19 mouse cellular contexts compared by ENCODE assay signal in the genomic region with DNA sequence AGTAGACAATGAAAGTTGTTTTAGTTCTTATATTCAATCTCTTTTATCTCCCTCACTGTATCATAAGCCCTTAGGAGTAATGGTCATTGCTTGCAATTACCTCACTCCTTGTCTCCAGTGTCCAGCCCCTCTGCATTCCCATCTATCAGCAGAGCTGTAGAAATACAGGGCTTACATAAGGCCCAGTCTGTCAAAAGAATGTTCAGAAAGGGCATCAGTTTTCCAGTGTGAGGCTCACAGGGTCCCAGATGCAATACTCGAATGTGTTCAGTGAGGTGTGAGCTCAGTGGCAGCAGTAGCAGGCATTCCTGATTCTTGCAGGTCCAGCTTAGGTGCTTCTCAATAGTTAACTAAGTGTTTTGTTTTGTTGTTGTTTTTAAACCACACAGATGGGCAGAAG.
DNase-seq lines count a peak whose midpoint lies in the region; ATAC-seq and TF ChIP-seq lines count a peak whose summit lies in the region.
"Had no signal": no experiment of that assay in that cellular context is flagged by ENCODE, and none has a peak within 500 bp of the region (broad histone marks: within the 10 kb centered on the region; RNA-seq: fewer than 3 reads in every experiment).

No protein-coding gene starts in this region.

- H3ac ChIP-seq in myocyte (ENCODE audit: control insufficient read depth, insufficient read length) = no peak overlapping the region

- peaks cover 17% of the 10 kb centered on the region for H3K4me1 ChIP-seq in hindbrain, embryonic 12.5 days
- peaks cover 13% of the 10 kb centered on the region for H3K4me1 ChIP-seq in hindbrain, embryonic 14.5 days (replicated peaks; ENCODE audit: control insufficient read depth, insufficient read depth, low read length)
- H3K4me1 ChIP-seq: embryonic facial prominence, embryonic 15.5 days; intestine, embryonic 15.5 days had no signal

- no peak overlapping the region for H3K9ac ChIP-seq in hindbrain, embryonic 12.5 days
- no peak overlapping the region for H3K9ac ChIP-seq in hindbrain, embryonic 14.5 days
- H3K9ac ChIP-seq: embryonic facial prominence, embryonic 15.5 days; heart, embryonic 12.5 days; intestine, embryonic 15.5 days had no signal

- no peak overlapping the region for H3K4me3 ChIP-seq in hindbrain, embryonic 12.5 days
- no peak overlapping the region for H3K4me3 ChIP-seq in hindbrain, embryonic 14.5 days (replicated peaks; ENCODE audit: low read length)
- H3K4me3 ChIP-seq in myocyte = no peak overlapping the region
- H3K4me3 ChIP-seq: embryonic facial prominence, embryonic 15.5 days; erythroblast, embryonic 14.5 days; forebrain, embryonic 10.5 days; heart, embryonic 12.5 days; intestine, embryonic 15.5 days had no signal

- no peaks in the 10 kb centered on the region for H3K79me2 ChIP-seq in myocyte (ENCODE audit: control insufficient read depth, insufficient read depth)

- H3K27ac ChIP-seq in hindbrain, embryonic 12.5 days = 0 out of 2 replicates have a peak overlapping the region, but pooled peaks have one; percentile 40
- H3K27ac ChIP-seq in hindbrain, embryonic 14.5 days = no peak overlapping the region
- H3K27ac ChIP-seq: embryonic facial prominence, embryonic 15.5 days; forebrain, embryonic 10.5 days; intestine, embryonic 15.5 days had no signal

- DNase-seq in hindbrain, embryonic 14.5 days (ENCODE audit: low spot score) = no peak
- peak; percentile 66 for DNase-seq in Muller cell, postnatal 12 days (ENCODE audit: inconsistent ontology term)
- DNase-seq in retina, postnatal 7 days (ENCODE audit: low read depth, low spot score) = peak; percentile 5
- no peak for DNase-seq in ovary, postnatal 36 days (ENCODE audit: low spot score)
- DNase-seq: adrenal gland, postnatal 10 days; cerebellum, adult 18-20 months; cerebellum, adult 9-11 months; cerebellum, postnatal 36 days; gastrocnemius, postnatal 10 days; kidney, adult 18-20 months had no signal

- no peaks in the 10 kb centered on the region for H3K9me3 ChIP-seq in hindbrain, embryonic 12.5 days (replicated peaks)
- no peaks in the 10 kb centered on the region for H3K9me3 ChIP-seq in hindbrain, embryonic 14.5 days (ENCODE audit: control insufficient read depth, low read length)
- H3K9me3 ChIP-seq: embryonic facial prominence, embryonic 15.5 days; forebrain, embryonic 10.5 days; heart, embryonic 12.5 days; intestine, embryonic 15.5 days had no signal

- no peak for TF ChIP-seq POLR2A in myocyte (IDR thresholded peaks at IDR 0.05; ENCODE audit: insufficient read length, low read depth)

- ATAC-seq in hindbrain, embryonic 12.5 days (ENCODE audit: low FRiP score) = no peak
- ATAC-seq in hindbrain, embryonic 14.5 days (ENCODE audit: low FRiP score) = no peak
- ATAC-seq: forebrain, embryonic 16.5 days; intestine, embryonic 15.5 days had no signal

- no peaks in the 10 kb centered on the region for H3K36me3 ChIP-seq in hindbrain, embryonic 12.5 days
- no peaks in the 10 kb centered on the region for H3K36me3 ChIP-seq in hindbrain, embryonic 14.5 days (replicated peaks; ENCODE audit: control insufficient read depth, insufficient read depth)
- H3K36me3 ChIP-seq in myocyte (ENCODE audit: control insufficient read depth, insufficient read depth) = no peaks in the 10 kb centered on the region
- H3K36me3 ChIP-seq: embryonic facial prominence, embryonic 15.5 days; forebrain, embryonic 10.5 days; heart, embryonic 12.5 days; intestine, embryonic 15.5 days had no signal

- WGBS in hindbrain, embryonic 12.5 days = 28% methylated on average over 1 of the region's 1 CpGs
- WGBS in hindbrain, embryonic 14.5 days = 24% methylated on average over 1 of the region's 1 CpGs

- H3K27me3 ChIP-seq in hindbrain, embryonic 12.5 days = no peaks in the 10 kb centered on the region
- H3K27me3 ChIP-seq in hindbrain, embryonic 14.5 days (ENCODE audit: control insufficient read depth, insufficient read depth, low read length) = no peaks in the 10 kb centered on the region
- no peaks in the 10 kb centered on the region for H3K27me3 ChIP-seq in myocyte (ENCODE audit: control insufficient read depth, insufficient read depth, insufficient read length)
- H3K27me3 ChIP-seq: CH12.LX; embryonic facial prominence, embryonic 15.5 days; heart, embryonic 12.5 days; intestine, embryonic 15.5 days had no signal

- H3K4me2 ChIP-seq in hindbrain, embryonic 12.5 days (replicated peaks) = no peak overlapping the region
- H3K4me2 ChIP-seq in hindbrain, embryonic 14.5 days (replicated peaks) = no peak overlapping the region
- no peak overlapping the region for H3K4me2 ChIP-seq in myocyte (ENCODE audit: low read depth)
- H3K4me2 ChIP-seq: embryonic facial prominence, embryonic 15.5 days; heart, embryonic 12.5 days; intestine, embryonic 15.5 days had no signal

TF ChIP-seq in myocyte, 11 proteins besides CTCF, POLR2A, EP300 and RAD21:
- TF ChIP-seq E2F4 (IDR thresholded peaks at IDR 0.05; ENCODE audit: insufficient read depth) (no peak), CEBPB (IDR thresholded peaks at IDR 0.05; ENCODE audit: insufficient read depth, poor library complexity, severe bottlenecking) (peak; percentile 38; the same call in 1 of the 2 replicates)

Comparison
In these comparisons a context has a peak if more than half of its experiments do, and no peak if none do; other contexts are left out.
1. DNase-seq: peak in Muller cell, postnatal 12 days (single experiment) and retina, postnatal 7 days (single experiment); none in hindbrain, embryonic 14.5 days (single experiment) and ovary, postnatal 36 days (single experiment).